Mouse (Mus musculus) 3T3-L1 (cell line): ENCODE measurements around the gene Gdnf.

Experiments used
- DNase-seq: peaks from one replicate; pipeline ENCODE4 v3.0.0-alpha.2; 2015; ENCODE audit warnings: low read depth, low spot score

The Gdnf gene

GRCm38 (mm10) chr15:7858841-7859240, 48.2 kb downstream of the Gdnf start:
- peak; percentile 64 for DNase-seq

GRCm38 (mm10) chr15:7862890-7863289, 52.2 kb downstream of the Gdnf start:
- peak; percentile 94 for DNase-seq

GRCm38 (mm10) chr15:7863328-7863727, 52.7 kb downstream of the Gdnf start:
- DNase-seq, result no peak

- DNase-seq, result no peak
Measured at GRCm38 (mm10) chr15:7865305-7865704, 54.7 kb downstream of the Gdnf start.

GRCm38 (mm10) chr15:7872473-7872872, 61.8 kb downstream of the Gdnf start:
- DNase-seq, result no peak

- DNase-seq, result peak; percentile 40
Measured at GRCm38 (mm10) chr15:7875879-7876278, 65.2 kb downstream of the Gdnf start.

GRCm38 (mm10) chr15:7877560-7878467, 67.2 kb downstream of the Gdnf start:
- peak; percentile 91 for DNase-seq

GRCm38 (mm10) chr15:7878861-7879260, 68.2 kb downstream of the Gdnf start:
- DNase-seq, result no peak

GRCm38 (mm10) chr15:7879956-7880355, 69.3 kb downstream of the Gdnf start:
- DNase-seq, result no peak

- no peak for DNase-seq
Measured at GRCm38 (mm10) chr15:7884181-7884580, 73.5 kb downstream of the Gdnf start.

- DNase-seq, result no peak
Measured at GRCm38 (mm10) chr15:7885106-7885505, 74.5 kb downstream of the Gdnf start.

GRCm38 (mm10) chr15:7886591-7886990, 75.9 kb downstream of the Gdnf start:
- DNase-seq, result peak; percentile 94
